Mouse (Mus musculus): ENCODE data around the gene Gins1.

GRCm38 (mm10) chr2:150978791-150979190, 73.6 kb downstream of the Gins1 start:
- TF ChIP-seq CTCF (conservative IDR thresholded peaks at IDR 0.05; ENCODE audit: low read length) (no peak), NANOG (IDR thresholded peaks at IDR 0.05; ENCODE audit: borderline replicate concordance, low read length) (no peak), POU5F1 (IDR thresholded peaks at IDR 0.05; ENCODE audit: borderline replicate concordance, low read length) (no peak)

All from E14TG2a.4 (cell line).